In genomic region chr12:105032147-105032831, GRCm38 (mm10) we compare ENCODE assay signal across 8 mouse cellular contexts. TPM values are rescaled to one million over a fixed set of nuclear protein-coding genes. Genes with fewer than 3 reads are reported as not detected.
DNase-seq lines count a peak whose midpoint lies in the region; ATAC-seq lines count a peak whose summit lies in the region.

Gene Glrx5, plus strand, starts transcription at chr12:105032688.

- peak; percentile 99 for ATAC-seq in hindbrain, embryonic 14.5 days (ENCODE audit: low FRiP score)

- WGBS in hindbrain, embryonic 14.5 days, result under 1% methylated on average over 69 of the region's 72 CpGs

- H3K9ac ChIP-seq in hindbrain, embryonic 14.5 days, result peak within 1 kb of the TSS; percentile 79

- H3K4me2 ChIP-seq in hindbrain, embryonic 14.5 days (replicated peaks), result peak within 1 kb of the TSS; percentile 94

- peaks cover 33% of the 10 kb centered on the region for H3K4me1 ChIP-seq in hindbrain, embryonic 14.5 days (replicated peaks; ENCODE audit: control insufficient read depth, insufficient read depth, low read length)

- peak within 1 kb of the TSS; percentile 77 for H3K27ac ChIP-seq in hindbrain, embryonic 14.5 days

- peak; percentile 100 for DNase-seq in R1 (ENCODE audit: low read depth, low spot score)
- DNase-seq in cerebellum, postnatal 25 days, result peak; percentile 97 to 98
- peak; percentile 98 to 99 for DNase-seq in frontal cortex, postnatal 25 days (ENCODE audit: low spot score in 2 of 2)
- DNase-seq in hindbrain, embryonic 14.5 days (ENCODE audit: low spot score), result peak; percentile 97
- DNase-seq in layer of hippocampus, postnatal 36 days, result peak; percentile 99 to 100
- DNase-seq in lung, postnatal 36 days, result peak; percentile 100
- peak; percentile 100 for DNase-seq in retina, postnatal 1 day
- DNase-seq in urinary bladder, adult 18-20 months (ENCODE audit: low spot score in 2 of 2), result peak; percentile 97 to 99

- H3K9me3 ChIP-seq in hindbrain, embryonic 14.5 days (ENCODE audit: control insufficient read depth, low read length), result no peaks in the 10 kb centered on the region

- H3K4me3 ChIP-seq in hindbrain, embryonic 14.5 days (replicated peaks; ENCODE audit: low read length), result peak within 1 kb of the TSS; percentile 76

- no peaks in the 10 kb centered on the region for H3K27me3 ChIP-seq in hindbrain, embryonic 14.5 days (ENCODE audit: control insufficient read depth, insufficient read depth, low read length)

- H3K36me3 ChIP-seq in hindbrain, embryonic 14.5 days (replicated peaks; ENCODE audit: control insufficient read depth, insufficient read depth), result peaks cover 23% of the 10 kb centered on the region

RNA-seq across cellular contexts. Expression of gene Glrx5, which starts in this region (rescaled TPM):
- polyA plus RNA-seq in hindbrain, embryonic 14.5 days (2014; fragmentation: Nextera tagmentation; extraction: Ambion mirVana), result 183 and 189 TPM in 2 replicates
- 10 to 100 TPM; 45.6 to 45.9 TPM for total RNA-seq in layer of hippocampus, postnatal 36 days (2021)

Comparison
In these comparisons a context has a peak if more than half of its experiments do, and no peak if none do; other contexts are left out.
1. Peak in every context shown above with its lines: DNase-seq, ATAC-seq, H3K4me3 ChIP-seq and H3K27ac ChIP-seq.